Mouse (Mus musculus) c-Kit-positive CD71-negative TER-119-negative erythroid progenitor cells, embryonic 14.5 days (primary cell): ENCODE results near the gene Spin2f.
"Not testable (repeated sequence)": the region's sequence is repeated elsewhere in the genome, so short reads cannot be mapped to it uniquely, and the experiment has no call there.

Experiments
- DNase-seq: peaks from one replicate; pipeline ENCODE4 v3.0.0-alpha.2; 2013; ENCODE audit warnings: low read depth

Spin2f gene

GRCm38 (mm10) chrX:31253594-31253993 lies at the start of gene Spin2f:
Gene Spin2f (plus strand): TSS chrX:31253894.
- DNase-seq, result not testable (repeated sequence)

DNA sequence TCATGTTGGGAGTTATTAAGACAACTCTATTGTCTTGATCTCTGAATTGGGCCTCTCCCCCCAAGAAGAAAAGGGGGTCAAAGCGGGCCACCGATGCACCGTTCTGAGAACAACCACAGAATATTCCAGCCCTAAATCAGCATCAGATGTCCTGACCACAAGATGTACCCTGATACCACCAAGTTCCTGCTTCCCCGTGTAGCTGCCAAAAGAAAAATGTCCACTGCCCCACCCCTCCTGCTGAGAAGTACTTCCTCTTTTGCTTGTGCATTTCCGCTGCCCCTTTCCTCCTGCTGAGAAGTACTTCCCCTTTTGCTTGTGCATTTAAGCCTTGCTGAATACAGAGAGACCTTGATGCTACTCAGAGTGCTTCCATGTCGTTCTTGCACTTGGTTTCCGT lies 41.6 kb upstream of the Spin2f start:
- not testable (repeated sequence) for DNase-seq

GRCm38 (mm10) chrX:31223536-31223935 lies 30.2 kb upstream of the Spin2f start:
- not testable (repeated sequence) for DNase-seq

- not testable (repeated sequence) for DNase-seq
These were observed 18.6 kb upstream of the Spin2f start for GRCm38 (mm10) chrX:31235088-31235487.

DNA sequence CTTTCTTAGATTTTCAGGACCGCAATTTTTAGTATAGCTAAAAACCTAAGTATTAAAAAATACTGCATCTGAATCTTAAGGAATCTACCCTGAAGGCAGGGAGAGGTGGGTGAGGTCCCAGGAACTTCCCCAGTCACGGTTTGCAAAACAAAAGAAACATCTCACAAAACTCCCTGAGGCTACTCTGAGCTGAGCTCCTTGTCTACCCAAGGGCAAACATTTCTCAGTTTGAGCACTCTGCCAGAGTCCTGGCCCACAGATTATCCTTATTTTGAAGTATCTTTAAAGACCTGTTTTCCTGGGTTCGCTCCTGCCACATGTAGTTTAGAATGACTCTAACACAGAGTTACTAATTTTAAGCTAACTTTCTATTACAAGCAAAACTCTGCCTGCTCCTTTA lies 11.9 kb upstream of the Spin2f start:
- not testable (repeated sequence) for DNase-seq
